Mouse (Mus musculus) liver, adult 2 months (tissue): ENCODE results near the gene Itsn1. TPM values are rescaled to one million over a fixed set of nuclear protein-coding genes. Genes with fewer than 3 reads are reported as not detected.

ENCODE experiments used
- DNase-seq: peaks from one replicate; pipeline ENCODE4 v3.0.0-alpha.2; 2011; ENCODE audit warnings: low read depth, low spot score; ENCODE audit errors: extremely low read depth
- H3K27ac ChIP-seq: fragments of 200-500 bp; replicated peaks from 2 replicates; pipeline ENCODE4 v1.5.1; 2012; ENCODE audit warnings: low read depth, mild to moderate bottlenecking, control low read depth, inconsistent platforms, low read length; ENCODE audit not compliant: insufficient read depth
- H3K27me3 ChIP-seq: fragments of 200-500 bp; 2 replicates; pipeline ENCODE4 v1.6.1; 2012; ENCODE audit warnings: mild to moderate bottlenecking, moderate library complexity, low read length, inconsistent platforms; ENCODE audit not compliant: control insufficient read depth, insufficient read depth
- H3K36me3 ChIP-seq: fragments of 200-500 bp; 2 replicates; pipeline ENCODE4 v1.6.1; 2012; ENCODE audit warnings: low read length, inconsistent platforms; ENCODE audit not compliant: control insufficient read depth, insufficient read depth
- H3K4me1 ChIP-seq: fragments of 200-500 bp; 2 replicates; pipeline ENCODE4 v1.6.1; 2011; ENCODE audit warnings: low read length; ENCODE audit not compliant: control insufficient read depth, insufficient read depth
- H3K4me3 ChIP-seq: fragments of 200-500 bp; 2 replicates; pipeline ENCODE4 v1.5.1; 2011; ENCODE audit warnings: low read depth, mild to moderate bottlenecking, control low read depth, low read length, moderate library complexity; ENCODE audit not compliant: insufficient read depth
- H3K79me2 ChIP-seq: fragments of 200-500 bp; 2 replicates; pipeline ENCODE4 v1.6.1; 2012; ENCODE audit warnings: inconsistent platforms, mild to moderate bottlenecking, low read length, moderate library complexity; ENCODE audit not compliant: control insufficient read depth, insufficient read depth
- H3K9ac ChIP-seq: fragments of 200-500 bp; 2 replicates; pipeline ENCODE4 v1.6.1; 2012; ENCODE audit warnings: low read depth, mild to moderate bottlenecking, control low read depth, inconsistent platforms, low read length
- CTCF ChIP-seq: fragments of 200-500 bp; IDR thresholded peaks from 2 replicates; pipeline ENCODE4 v1.5.1; 2011; ENCODE audit warnings: low read depth, low read length, control low read depth
- POLR2A ChIP-seq: fragments of 200-500 bp; IDR thresholded peaks from 2 replicates; pipeline ENCODE4 v1.6.1; 2011; ENCODE audit warnings: low read length, control low read depth; ENCODE audit not compliant: insufficient read depth; ENCODE audit errors: extremely low read depth
- WGBS: fragments of 180-500 bp; shearing (Covaris S2); methylation state at CpG from one replicate; pipeline ENCODE4 v1.1.7; 2018; 5-methylcytosine and 5-hydroxymethylcytosine counted together
- polyA plus RNA-seq: library from polyadenylated mRNA; depleted of rRNA; stranded (reverse); fragments of >200 nt; gene quantifications from 2 replicates; pipeline ENCODE4 v1.2.3, GENCODE M21; 2012
- total RNA-seq: library from RNA; depleted of rRNA; stranded (reverse); fragments of >200 nt; gene quantifications from 2 replicates; pipeline ENCODE4 v1.2.3, GENCODE M21; 2014

Itsn1 gene
- total and polyA plus RNA-seq, 2 experiments, result 13.6 to 16.3 TPM

- Histone ChIP-seq H3K4me3 (no peak overlapping the region), H3K4me1 (peaks cover 27% of the 10 kb centered on the region), H3K79me2 (peaks cover 20% of the 10 kb centered on the region; the same call in 1 of the 2 replicates), H3K36me3 (no peaks in the 10 kb centered on the region), H3K9ac (no peak overlapping the region), H3K27ac (peak overlapping the region; percentile 25), H3K27me3 (no peaks in the 10 kb centered on the region)
- DNase-seq, result peak; percentile 77
- no peak for TF ChIP-seq POLR2A
- no peak for TF ChIP-seq CTCF
- 20% methylated on average over 14 of the region's 14 CpGs for whole genome bisulfite sequencing
Measured at GRCm38 (mm10) chr16:91746101-91746950, 17.2 kb downstream of the Itsn1 start.

DNA sequence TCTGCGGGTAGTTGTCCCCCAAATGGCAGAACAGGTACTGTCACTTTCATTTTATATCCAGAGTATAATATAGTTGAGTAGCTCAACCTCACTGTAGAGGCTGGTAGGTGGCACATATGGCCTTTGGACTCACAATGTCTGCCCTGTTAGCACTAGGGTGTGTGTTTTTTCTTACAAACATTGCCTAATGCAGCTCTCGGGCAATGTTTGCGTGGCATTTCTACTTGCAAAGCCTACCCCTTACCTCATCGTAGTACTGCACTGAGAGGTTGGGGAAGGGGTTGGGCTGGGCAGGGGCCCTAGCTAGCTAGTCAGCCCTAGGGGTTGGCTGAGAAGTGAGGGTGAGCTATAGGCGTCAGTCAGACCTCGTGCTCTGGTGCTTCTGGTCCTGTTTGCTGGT lies 18.5 kb downstream of the Itsn1 start:
- H3K79me2 ChIP-seq, result peaks cover 28% of the 10 kb centered on the region
- H3K27ac ChIP-seq, result peak overlapping the region; percentile 77
- peak; percentile 91 for DNase-seq
- 29% methylated on average over 6 of the region's 6 CpGs for WGBS
- TF ChIP-seq CTCF (no peak), POLR2A (no peak)
- H3K36me3 ChIP-seq, result no peaks in the 10 kb centered on the region
- H3K27me3 ChIP-seq, result no peaks in the 10 kb centered on the region
- peaks cover 25% of the 10 kb centered on the region for H3K4me1 ChIP-seq
- peak overlapping the region; percentile 27 for H3K9ac ChIP-seq
- peak overlapping the region; percentile 15 for H3K4me3 ChIP-seq

DNA sequence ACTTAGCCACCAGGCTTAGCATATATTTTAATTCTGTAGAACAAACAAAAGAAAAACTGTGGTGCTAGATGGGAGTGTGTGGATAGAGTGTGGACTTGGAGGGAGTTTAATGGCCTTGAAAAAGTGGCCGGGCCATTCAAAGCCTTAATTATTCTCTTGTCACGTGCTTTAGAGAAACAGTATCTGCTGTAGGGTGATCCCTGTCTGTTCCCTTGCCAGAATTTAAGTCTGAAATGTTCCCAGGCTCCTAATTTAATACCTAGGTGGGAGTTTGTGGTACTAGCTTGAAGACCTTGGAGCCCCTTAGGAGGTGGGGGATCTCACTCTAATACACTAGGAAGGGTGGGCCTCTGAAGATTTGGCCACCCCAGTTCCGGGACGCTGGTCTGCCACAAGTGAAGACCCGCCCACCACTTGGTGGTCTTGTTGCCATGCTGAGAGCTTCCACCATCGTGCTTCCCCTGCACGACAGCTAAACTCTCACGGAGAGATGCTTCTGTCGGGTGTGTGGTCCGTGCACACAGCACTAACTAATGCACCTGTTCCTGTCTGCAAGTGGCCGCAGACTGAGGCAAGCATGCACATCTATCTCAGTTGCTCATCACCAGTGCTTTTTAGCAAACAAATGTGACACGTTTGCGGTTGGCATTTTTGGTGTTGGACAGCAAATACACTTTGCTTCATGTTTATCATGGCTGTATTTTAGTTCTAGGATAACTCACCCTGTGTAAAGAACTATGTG lies 22.7 kb downstream of the Itsn1 start:
- TF ChIP-seq POLR2A (no peak), CTCF (no peak)
- no peaks in the 10 kb centered on the region for H3K36me3 ChIP-seq
- DNase-seq, result no peak
- H3K9ac ChIP-seq, result no peak overlapping the region
- H3K27ac ChIP-seq, result no peak overlapping the region
- 86% methylated on average over 13 of the region's 13 CpGs for WGBS
- no peak overlapping the region for H3K4me3 ChIP-seq
- no peaks in the 10 kb centered on the region for H3K27me3 ChIP-seq
- peaks cover 12% of the 10 kb centered on the region for H3K4me1 ChIP-seq
- peaks cover 39% of the 10 kb centered on the region for H3K79me2 ChIP-seq

DNA sequence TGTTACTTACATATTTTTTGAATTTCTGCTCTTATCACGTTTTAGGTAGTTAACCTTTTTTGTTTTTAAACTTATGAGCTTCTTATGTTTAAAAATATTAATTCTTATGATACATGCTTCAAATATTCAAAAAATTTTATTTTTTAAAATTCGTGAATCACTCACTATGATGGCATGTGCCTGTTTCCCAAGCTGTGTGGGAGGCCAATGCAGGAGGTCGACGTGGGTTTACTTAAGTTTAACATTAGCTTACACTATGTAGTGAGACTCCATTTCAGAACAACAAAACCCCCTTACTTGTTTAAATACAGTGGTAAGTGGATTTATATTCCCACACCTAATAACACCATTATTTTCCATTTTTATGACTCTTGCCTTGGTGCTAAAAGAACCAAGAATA lies 24.5 kb downstream of the Itsn1 start:
- WGBS, result 62% methylated on average over 4 of the region's 4 CpGs

GRCm38 (mm10) chr16:91754957-91755356 lies 25.9 kb downstream of the Itsn1 start:
- H3K4me1 ChIP-seq, result peaks cover 3% of the 10 kb centered on the region; the same call in 1 of the 2 replicates
- no peak for TF ChIP-seq POLR2A
- TF ChIP-seq CTCF, result no peak
- no peaks in the 10 kb centered on the region for H3K36me3 ChIP-seq
- 81% methylated on average over 6 of the region's 6 CpGs for WGBS
- H3K9ac ChIP-seq, result no peak overlapping the region
- DNase-seq, result no peak
- H3K4me3 ChIP-seq, result no peak overlapping the region
- peaks cover 45% of the 10 kb centered on the region for H3K79me2 ChIP-seq
- H3K27ac ChIP-seq, result no peak overlapping the region
- H3K27me3 ChIP-seq, result no peaks in the 10 kb centered on the region

More for the DNA sequence above, 24.5 kb downstream of the Itsn1 start:
- Histone ChIP-seq H3K4me3 (no peak overlapping the region), H3K27ac (no peak overlapping the region), H3K9ac (no peak overlapping the region), H3K27me3 (no peaks in the 10 kb centered on the region), H3K79me2 (peaks cover 40% of the 10 kb centered on the region), H3K4me1 (peaks cover 3% of the 10 kb centered on the region; the same call in 1 of the 2 replicates), H3K36me3 (no peaks in the 10 kb centered on the region)
- no peak for TF ChIP-seq POLR2A
- TF ChIP-seq CTCF, result no peak
- DNase-seq, result no peak

DNA sequence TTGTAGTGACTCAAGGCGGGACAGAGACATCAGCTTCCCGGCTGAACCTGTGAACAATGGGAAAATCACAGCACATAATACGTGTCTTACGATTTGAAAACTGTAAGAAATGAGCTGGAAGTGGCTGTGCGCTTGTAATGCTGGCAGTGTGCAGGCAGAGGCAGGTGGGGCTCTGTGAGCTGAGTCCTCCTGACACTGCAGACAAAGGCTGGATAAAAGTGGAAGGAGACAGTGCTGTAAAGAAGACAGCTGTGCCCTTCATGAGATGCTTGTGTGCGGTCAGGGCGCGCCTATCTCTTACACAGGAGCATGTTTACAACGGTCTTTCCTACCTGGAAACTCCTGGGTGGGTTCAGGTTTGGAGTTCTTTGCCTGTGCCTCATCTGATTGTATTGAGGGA lies 32.1 kb downstream of the Itsn1 start:
- peaks cover 11% of the 10 kb centered on the region; the same call in 1 of the 2 replicates for H3K4me1 ChIP-seq
- H3K27me3 ChIP-seq, result no peaks in the 10 kb centered on the region
- WGBS, result 93% methylated on average over 9 of the region's 9 CpGs
- no peak overlapping the region for H3K27ac ChIP-seq
- TF ChIP-seq CTCF (no peak), POLR2A (no peak)
- H3K79me2 ChIP-seq, result peaks cover 22% of the 10 kb centered on the region; the same call in 1 of the 2 replicates
- no peaks in the 10 kb centered on the region for H3K36me3 ChIP-seq
- no peak for DNase-seq
- H3K9ac ChIP-seq, result no peak overlapping the region
- H3K4me3 ChIP-seq, result no peak overlapping the region
